Mouse (Mus musculus): ENCODE measurements around the gene 1700122O11Rik. TPM values are rescaled to one million over a fixed set of nuclear protein-coding genes. Genes with fewer than 3 reads are reported as not detected.
A peak's percentile ranks its signal among the peaks of the same experiment; 100 is the strongest.

The 1700122O11Rik gene
- total RNA-seq, 2 experiments from 2014 or later, result not detected

DNA sequence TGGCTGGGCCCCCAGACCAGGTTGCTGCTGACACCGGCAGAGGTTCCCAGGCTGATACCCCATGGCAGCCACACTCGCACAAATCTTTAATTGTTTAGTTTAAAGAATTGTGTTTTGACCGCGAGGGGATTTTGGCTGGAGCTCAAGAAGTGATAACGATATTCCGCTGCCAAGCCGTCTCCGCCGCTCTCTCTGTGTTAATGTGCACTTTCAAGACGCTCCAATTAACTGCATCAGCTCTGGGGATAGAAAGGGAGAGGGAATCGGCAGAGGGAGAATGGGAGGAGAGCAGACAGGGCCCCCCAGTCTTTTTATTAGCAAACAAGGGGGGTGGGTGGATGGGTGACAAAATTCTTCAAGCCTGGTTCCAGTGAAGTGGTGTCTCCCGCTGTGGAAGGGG, 8.9 kb downstream of the 1700122O11Rik start:
- peak; percentile 25 to 38 for DNase-seq
- intact Hi-C loops (cut with DNase I), result no loop called here

DNA sequence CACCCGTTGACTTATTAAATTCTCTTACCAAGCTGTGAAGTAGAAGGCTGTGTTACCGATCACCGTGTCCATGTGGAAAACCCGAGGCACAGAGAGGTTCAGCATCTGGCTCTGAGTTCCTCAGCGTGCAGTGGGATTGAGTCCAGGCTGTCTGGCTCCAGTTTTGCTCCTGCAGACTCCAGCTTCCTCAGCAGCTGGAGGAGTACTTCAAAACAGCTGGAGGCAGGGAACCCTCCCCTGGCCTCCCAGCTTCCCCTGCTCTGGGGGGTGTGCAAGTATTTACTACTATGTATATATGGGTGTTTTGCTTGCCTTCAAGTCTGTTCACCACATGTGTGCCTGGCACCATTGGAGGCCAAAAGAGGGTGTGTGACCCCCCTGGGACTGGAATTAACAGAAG, 9.8 kb downstream of the 1700122O11Rik start:
- DNase-seq, result peak; percentile 58 to 63
- intact Hi-C loops (cut with DNase I), result no loop called here

DNA sequence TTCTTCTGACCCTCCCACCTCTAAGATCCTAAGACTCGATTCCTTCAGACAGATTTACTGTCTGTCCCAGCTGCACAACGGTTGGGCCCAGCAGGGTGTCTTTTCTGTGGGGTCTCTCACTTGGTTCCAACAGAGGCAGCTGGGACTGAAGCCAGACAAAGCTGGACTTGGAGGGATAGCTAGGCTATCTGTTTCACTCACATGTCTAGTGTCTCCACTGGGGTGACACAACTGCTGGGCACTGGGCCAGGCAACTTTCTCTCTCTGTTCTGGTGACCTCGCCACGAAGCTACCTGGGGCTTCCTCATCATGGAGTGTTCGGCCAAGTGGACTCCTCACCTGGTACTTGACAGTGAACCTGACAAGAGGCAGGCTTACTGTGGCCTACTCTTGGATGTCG, 10.4 kb downstream of the 1700122O11Rik start:
- peak; percentile 69 to 71 for DNase-seq
- intact Hi-C loops (cut with DNase I), result no loop called here

DNA sequence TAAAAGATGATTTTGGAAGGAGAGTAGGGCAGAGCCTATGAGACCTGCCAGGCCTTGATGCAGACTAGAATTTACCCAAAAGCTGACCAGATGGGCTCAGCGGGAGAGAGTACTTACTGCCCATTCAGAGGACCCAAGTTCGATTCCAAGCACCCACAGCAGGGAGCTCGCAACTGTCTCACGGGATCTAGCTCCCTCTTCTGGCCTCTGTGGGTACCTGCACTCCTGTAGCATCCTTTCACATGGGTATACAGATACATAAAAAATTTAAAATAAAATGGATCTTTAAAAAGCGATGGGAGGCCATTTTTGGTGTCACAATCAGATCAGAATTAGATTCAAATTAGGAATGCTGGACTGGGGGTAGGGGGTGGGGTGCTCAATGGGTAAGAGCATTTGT, 11.1 kb downstream of the 1700122O11Rik start:
- no peak for DNase-seq
- intact Hi-C loops (cut with DNase I), result no loop called here

DNA sequence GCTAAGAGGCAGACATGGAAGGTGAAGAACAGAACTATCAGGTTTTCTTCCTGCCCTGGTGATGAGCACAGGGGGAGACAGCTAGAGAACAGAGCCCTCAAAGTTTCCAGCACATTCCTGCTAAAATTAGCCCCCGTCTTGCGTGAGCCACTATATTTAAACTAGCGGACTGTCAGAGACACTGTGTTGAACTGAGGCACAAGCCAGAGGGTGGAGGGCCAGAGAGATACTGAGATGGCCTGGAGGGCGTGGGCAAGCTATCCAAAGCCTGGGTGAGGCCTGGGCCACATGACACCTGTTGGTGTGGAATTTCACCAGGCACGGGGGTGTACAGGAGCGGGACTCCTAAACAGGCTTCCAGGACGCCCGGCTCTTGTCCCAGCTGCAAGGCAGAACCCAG, 14.0 kb downstream of the 1700122O11Rik start:
- DNase-seq, result peak; percentile 47 to 65

DNA sequence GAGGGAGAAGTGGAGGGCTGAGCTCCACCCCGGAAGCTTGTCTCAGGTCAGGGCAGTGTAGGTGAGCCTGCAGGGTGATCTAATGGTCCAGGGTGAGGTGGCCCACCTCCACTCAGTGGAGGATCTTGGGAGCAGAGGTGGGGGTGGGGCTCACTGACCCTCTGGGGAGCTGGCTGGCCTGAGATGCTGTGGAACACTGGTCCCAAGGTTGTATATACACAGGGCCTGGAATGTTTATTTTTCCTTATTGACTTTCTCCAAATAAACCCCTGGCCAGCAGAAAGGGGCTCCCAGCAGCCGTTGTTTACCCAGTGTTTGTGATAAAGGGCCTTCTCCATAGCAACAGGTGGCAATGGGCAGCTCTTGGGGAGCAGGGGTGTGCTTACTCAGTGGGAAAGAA, 18.5 kb downstream of the 1700122O11Rik start:
- intact Hi-C loops (cut with DNase I), result no loop called here
- DNase-seq, result no peak

More for the DNA sequence above, 14.0 kb downstream of the 1700122O11Rik start:
- intact Hi-C loops (cut with DNase I), result no loop called here

DNA sequence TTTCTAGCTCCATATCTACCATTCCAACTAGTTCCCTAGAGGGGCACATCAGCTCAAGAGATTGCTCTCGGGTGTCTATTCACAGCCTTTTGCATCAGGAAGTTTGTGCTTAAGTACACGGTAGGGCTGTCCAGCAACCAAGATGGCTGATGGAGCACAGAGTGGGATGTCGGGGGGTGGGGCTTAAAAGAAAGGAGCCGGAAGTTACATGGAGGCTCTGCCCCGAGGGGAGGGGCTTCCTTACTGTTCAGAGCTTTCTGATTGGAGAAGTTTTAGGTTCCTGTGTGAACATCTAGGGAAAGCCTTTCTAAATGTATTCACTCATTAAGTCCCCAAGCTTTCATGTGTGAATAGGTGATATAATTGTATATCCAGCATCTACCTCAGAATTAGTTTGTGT, 21.5 kb downstream of the 1700122O11Rik start:
- intact Hi-C loops (cut with DNase I), result no loop called here
- no peak for DNase-seq

DNA sequence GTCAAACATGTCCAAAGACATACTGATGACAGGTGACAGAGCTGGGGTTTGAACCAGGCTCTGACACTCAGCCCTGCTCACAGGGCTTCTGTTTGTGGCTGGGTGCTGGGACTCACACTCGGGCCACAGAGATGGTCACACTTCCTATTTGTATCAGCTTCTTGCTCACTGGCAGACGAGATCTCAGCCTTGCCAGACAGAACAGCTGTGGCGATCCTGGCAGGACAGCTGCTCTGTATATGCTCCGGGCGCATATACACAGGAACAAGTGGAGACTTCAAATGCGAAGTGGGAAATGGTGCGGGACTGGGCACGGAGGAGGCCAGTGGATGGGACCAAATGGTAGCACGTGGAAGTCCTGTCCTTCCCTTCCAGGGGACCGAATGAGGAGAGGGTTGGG, 25.5 kb downstream of the 1700122O11Rik start:
- intact Hi-C loops (cut with DNase I), result no loop called here
- no peak for DNase-seq

DNA sequence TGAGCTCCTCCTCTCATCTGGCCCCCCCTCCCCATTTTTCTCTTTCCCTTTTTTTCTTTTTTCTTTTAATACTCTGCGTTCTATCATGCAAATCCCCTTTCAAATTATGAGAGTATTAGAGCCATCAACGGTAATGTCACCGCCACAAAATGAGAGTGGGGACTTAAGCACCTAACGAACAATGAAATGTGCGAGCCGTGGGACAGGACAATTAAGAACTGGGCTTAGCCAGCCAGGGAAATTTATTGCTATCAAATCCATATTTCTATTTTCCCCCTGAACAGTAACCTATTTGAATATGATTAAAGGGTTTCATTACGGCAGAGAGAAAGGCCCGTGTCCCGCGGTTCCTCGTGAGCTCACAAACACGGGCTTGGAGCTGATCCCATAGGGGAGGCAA, 27.0 kb downstream of the 1700122O11Rik start:
- intact Hi-C loops (cut with DNase I), result no loop called here

DNA sequence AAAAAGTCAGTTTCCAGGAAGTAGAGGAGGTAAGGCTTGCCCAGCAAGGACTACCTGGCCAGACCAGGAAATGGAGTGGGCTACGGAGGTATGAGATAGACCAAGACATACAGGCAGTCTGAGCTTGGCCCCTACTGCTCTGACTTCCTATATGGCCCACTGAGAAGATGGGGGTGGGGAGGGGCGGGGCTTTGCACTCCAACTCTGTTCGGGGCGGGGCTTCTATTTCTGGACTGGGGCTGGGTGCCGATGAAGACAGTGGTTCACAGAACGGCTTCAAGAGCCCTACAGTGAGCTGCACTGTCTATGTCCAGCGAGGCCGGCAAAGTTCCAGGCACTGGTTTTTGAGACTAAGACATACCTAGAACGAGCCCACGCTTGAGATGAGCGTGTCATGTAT, 27.8 kb downstream of the 1700122O11Rik start:
- intact Hi-C loops (cut with DNase I), result no loop called here
- no peak for DNase-seq

More for the DNA sequence above, 27.0 kb downstream of the 1700122O11Rik start:
- DNase-seq, result no peak

DNA sequence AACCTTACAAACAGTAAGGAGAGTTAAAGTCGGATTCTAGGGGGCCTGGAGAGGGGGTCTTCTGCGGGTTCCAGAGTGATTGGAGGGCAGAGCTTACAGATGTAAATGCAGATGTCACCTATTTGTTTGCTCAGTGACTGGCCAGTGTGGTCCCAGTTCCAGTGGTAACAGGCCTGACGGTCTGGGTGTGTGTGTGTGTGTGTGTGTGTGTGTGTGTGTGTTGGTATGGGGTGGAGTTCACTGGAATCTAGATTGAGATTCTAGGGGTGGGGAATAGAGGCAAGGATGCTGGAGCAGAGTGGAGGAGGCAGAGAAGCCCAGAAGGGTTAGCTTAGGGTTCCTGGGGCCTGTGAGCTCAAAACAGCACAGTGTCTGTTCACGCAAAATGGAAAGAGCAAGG, 32.3 kb downstream of the 1700122O11Rik start:
- no peak for DNase-seq
- intact Hi-C loops (cut with DNase I), result no loop called here

DNA sequence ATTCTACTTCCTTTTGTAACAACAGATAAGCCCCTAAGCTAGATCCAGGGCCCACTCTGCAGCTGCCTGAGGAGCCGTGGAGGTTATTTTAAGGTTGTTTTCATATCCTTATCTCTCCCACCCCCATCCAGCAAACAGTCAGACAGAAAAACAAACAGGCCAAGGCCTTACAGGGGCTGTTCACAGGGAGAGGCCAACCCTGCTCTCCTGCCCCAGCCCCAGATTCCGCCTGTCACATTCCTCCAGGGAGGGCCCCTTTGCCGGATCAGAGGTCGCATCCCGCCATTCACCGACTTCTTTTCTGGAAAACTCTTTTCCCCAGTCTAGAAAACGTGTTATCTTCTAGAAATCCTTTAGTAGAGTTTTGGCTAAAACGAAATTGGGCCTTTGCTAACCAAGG, 33.0 kb downstream of the 1700122O11Rik start:
- peak; percentile 18 to 39 for DNase-seq
- intact Hi-C loops (cut with DNase I), result no loop called here

DNA sequence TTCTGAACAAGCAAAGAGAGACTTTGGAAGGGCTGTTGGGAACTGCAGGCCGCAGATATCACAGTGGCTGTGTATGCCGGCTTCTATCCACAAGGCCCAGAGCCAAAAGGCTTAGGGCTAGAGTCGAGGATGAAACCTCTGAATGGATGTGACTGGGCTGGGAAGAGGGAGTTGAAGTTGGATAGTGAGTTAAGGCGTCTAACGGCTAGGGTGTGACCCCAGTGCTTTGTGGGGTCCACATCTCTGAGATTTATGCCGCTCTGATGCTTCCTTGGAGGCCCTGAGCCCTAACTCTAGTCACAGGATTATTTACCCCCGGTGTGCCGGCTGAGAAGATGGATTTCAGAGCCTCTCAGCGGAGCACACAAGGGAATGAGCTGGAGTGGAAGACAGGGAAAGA, 33.5 kb downstream of the 1700122O11Rik start:
- intact Hi-C loops (cut with DNase I), result no loop called here
- peak in 1 of 2 experiments; percentile 14 for DNase-seq

DNA sequence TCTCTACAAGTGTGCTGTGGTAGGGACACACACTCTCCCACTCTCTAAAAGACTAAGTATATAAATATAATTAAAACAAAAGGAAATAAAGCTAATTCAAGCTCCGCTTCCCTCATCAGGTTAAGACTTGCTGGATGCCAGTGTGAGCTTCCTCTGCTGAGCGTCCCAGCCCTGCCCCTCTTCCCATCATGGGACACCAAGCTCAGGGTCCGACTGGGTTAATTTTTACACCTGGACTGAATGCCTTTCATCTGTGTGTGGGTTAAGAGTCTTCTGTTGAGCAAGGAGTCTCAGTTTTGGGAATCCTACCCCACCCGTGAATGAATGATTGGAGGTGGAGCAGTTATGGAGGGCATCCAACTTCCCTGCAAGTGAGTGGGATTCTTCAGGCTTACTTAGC, 35.6 kb downstream of the 1700122O11Rik start:
- intact Hi-C loops (cut with DNase I), result no loop called here
- no peak for DNase-seq

DNA sequence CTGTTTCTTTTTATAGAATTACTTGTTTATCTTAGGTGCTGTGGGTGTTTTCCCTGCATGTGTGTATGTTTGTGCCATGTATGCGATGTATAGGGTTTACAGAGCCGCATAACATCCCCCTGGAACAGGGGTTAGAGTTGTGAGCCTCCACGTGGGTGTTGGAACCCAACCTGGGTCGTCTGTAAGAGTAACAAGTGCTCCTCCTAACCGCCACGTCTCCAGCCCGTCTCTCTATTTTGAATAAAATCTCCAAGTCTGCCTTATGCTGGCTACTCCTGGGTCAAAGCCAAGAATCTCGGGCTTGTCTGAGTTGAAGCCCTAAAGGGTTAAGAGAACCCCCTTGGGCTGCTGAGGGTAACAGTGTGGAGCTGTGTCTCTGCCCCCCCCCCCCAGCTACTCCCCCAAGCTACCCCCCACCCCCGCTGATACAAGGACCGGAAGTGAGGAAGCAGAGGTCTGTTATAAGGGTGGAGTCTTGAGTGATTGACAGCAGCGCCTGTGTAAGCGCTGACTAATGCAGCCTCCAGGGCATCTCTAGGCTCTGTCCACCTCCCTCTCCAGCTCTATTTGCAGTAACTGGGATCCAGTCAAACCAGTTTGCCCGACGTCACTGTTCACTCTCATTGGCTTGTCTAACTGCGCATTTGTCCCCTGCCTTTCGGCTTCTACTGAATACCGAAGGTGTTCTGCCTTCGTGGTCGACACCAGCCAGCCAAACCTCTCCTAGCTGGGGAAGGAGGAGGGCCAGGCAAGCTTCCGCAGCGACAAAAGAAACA, 36.3 kb downstream of the 1700122O11Rik start:
- intact Hi-C loops (cut with DNase I), result loop anchor here (2.0 kb wide), 1 partner anchor 27 kb away; no protein-coding TSS in a partner anchor
- DNase-seq, result peak; percentile 73 to 74

DNA sequence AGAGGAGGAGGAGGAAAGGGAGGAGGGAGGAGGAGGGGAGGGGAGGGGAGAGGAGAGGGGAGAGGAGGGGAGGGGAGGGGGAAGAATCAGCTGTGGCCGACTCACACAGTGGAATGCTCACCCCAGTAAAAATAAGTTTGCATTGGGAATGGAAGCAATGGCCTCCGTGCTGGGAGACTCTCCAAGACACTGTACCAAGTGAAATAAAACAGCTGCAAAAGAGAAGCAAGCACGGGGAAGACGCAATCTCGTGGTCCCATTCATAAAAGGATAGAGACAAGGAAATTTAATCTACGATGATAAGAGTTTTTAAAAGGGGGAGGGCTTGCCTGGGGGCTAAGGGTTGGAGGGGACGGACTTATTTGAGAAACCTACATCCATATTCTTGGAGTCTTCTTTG, 36.9 kb downstream of the 1700122O11Rik start:
- DNase-seq, result peak; percentile 50 to 57
- intact Hi-C loops (cut with DNase I), result loop anchor here (2.0 kb wide), 1 partner anchor 26 kb away; no protein-coding TSS in a partner anchor

DNA sequence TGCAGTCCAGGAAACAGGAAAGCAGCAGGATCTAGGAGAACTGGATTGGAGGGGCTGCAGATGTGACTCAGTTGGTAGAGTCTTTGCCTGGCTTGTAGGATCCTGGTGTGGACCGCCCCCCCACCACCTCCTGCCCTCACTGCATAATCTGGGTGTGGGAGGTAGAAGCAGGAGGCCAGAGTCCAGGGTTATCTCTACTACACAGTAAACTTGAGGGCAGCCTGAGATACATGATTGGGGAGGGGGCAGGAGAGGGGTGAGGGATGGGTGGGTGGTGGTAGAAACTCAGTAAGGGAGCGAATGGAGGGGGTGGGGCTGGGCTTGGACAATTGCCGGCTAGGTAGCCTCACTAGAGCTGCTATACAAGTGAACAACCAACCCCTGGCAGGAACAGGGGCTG, 38.3 kb downstream of the 1700122O11Rik start:
- DNase-seq, result no peak
- intact Hi-C loops (cut with DNase I), result loop anchor here (2.0 kb wide), 1 partner anchor 25 kb away; no protein-coding TSS in a partner anchor

DNA sequence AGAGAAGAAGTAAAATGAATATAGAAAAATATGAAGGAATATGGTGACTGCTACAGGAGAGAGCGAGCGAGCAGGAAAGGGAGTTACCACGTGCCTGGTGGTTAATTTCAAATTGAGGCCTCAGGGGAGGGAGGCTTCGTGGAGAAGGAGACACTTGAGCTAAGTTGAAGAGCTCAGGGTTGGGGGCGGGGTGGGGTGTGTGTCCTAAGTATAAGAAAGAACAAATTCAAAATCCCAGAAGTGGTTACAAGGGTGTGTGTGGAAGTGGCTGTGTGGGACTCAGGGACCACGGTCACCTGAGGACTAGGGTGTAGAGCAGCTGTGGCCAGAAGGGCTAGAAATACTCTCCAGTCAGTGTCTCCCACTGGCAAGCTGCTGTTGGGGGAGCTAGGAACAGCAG, 38.7 kb downstream of the 1700122O11Rik start:
- DNase-seq, result no peak
- intact Hi-C loops (cut with DNase I), result no loop called here

DNA sequence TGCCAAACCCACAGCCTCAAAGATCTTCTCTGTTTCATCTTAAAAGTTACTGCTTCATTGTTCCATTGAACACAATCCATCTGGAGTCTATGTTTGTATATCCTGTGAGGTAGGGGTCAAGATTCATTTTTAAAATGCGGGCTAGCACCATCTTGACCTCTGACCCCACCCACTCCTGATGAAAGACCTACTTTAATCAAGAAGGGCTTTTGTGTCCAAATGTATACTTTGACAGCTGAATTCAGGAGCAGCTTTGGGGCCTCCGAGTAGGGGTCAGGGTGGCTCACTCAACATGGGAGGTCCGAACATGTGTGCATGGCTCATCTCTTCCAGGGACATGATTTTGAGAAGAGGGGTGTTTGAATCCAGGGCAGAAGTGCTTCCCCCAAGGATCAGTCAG, 40.3 kb downstream of the 1700122O11Rik start:
- intact Hi-C loops (cut with DNase I), result no loop called here
- no peak for DNase-seq

DNA sequence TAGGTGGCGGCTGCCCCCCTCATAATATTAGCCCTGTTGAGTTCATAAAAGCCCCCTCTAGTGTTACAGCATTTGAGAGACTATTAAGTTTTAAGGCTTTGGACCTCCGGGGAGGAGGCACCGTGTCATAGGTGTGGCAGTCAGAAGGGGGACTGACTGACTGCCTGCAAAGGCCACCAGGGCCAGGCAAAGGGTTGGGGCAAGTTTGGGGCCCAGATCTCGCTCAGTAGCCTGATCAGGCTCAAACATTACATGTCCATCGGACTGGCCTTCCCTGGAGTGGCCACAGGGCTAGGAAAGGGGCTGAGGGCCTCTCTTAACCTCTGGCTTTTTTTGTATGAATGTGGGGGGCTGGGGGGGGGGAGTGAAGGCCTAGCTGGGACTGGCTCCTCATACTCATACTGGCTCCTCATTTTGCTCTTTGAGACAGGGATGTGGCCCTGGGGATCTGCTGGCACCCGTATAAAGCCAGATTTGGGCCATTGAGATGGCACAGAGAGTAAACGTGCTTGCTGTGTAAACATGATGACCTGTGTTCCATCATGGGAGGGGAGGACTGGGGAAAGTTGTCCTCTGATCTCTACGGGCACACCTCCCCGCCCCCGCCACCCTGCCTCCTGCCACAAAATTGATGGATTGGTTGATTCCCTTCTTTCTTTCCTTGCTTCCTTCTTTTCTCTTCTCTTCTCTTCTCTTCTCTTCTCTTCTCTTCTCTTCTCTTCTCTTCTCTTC, 47.5 kb downstream of the 1700122O11Rik start:
- intact Hi-C loops (cut with DNase I), result no loop called here
- DNase-seq, result no peak

DNA sequence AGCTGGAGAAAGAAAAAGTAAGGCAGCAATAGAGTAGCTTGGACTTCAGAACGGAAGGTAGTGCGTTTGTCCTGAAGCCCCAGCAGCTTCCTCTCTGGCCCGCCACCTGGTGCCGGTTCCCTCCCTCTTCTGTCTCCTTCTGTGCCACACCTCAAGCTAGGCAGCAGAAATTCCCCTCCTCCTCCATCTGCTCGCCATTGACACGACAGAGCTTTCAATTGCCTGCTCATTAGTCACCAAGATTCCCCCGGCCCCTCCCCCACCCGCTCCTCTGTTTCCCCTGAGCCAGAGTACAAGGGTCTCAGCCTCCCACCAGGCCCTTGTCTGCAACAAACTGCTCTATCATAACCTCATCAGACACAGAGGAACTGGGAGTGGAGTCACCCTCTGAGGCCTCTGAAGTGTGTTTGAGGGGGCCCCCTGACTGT, 48.1 kb downstream of the 1700122O11Rik start:
- intact Hi-C loops (cut with DNase I), result no loop called here
- DNase-seq, result no peak

DNA sequence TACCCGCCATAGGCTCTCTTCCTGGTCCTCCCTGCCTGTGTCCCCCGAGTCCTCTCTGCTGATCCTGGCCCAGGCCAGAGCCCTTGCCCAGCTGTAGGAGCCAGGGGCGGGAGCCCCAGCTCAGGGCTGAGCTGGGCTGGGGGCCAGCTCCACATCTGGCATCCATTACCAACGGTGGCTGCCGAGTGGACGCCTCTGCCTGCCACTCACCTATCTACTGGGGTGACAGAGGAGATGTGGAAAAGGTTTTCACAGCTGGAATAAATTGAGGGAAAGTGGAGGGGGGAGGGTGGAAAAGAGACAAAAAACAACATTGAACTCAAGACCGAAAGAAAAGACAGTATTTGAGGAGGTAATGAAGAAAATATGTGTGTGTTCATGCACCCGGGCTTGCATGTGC, 49.3 kb downstream of the 1700122O11Rik start:
- peak; percentile 50 to 52 for DNase-seq

More for the DNA sequence above, 49.3 kb downstream of the 1700122O11Rik start:
- intact Hi-C loops (cut with DNase I), result no loop called here
